9 mouse cellular contexts compared by ENCODE assay signal in the genomic region with DNA sequence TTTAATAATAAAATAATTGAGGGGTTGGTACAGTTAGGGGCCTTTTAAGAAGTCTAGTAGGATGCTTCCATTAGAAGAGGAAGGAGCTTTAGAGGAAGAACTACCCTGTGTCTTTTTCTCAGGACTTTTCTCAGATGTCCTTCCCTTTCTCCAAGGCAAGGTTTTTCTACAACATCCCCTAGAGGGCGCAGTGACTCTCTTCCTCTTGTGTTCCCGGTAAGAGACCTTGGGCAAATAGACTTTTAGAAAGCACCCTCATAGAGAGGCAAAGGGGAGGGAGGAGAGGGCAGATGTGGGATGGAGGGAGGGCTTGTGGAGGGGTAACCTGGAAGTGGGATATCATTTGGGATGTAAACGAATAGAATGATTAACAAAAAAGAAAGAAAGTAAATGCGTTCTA.
A peak's percentile ranks its signal among the peaks of the same experiment; 100 is the strongest.
DNase-seq lines count a peak whose midpoint lies in the region; ATAC-seq and TF ChIP-seq lines count a peak whose summit lies in the region.
"Had no signal": no experiment of that assay in that cellular context is flagged by ENCODE, and none has a peak within 500 bp of the region (broad histone marks: within the 10 kb centered on the region; RNA-seq: fewer than 3 reads in every experiment).

No protein-coding gene starts in this region.

- peak; percentile 64 for TF ChIP-seq CTCF in heart, adult 2 months (IDR thresholded peaks at IDR 0.05)
- peak; percentile 23 for TF ChIP-seq CTCF in ES-Bruce4 (IDR thresholded peaks at IDR 0.05; ENCODE audit: low read depth, low read length)

- no peak overlapping the region for H3K9ac ChIP-seq in heart, adult 2 months (ENCODE audit: low read depth, low read length)
- no peak overlapping the region for H3K9ac ChIP-seq in heart, embryonic 11.5 days (ENCODE audit: low read depth, low read length)
- H3K9ac ChIP-seq in ES-Bruce4 (ENCODE audit: low read depth, poor library complexity, severe bottlenecking) = no peak overlapping the region
- no peak overlapping the region for H3K9ac ChIP-seq in heart, embryonic 16.5 days (ENCODE audit: low read length)
- H3K9ac ChIP-seq: stomach, embryonic 15.5 days had no signal

- no peak overlapping the region for H3K4me2 ChIP-seq in heart, embryonic 11.5 days
- peak overlapping the region; percentile 13; the same call in 1 of the 2 replicates for H3K4me2 ChIP-seq in heart, embryonic 16.5 days (ENCODE audit: low read depth, low read length)
- H3K4me2 ChIP-seq: stomach, embryonic 15.5 days had no signal

- H3K4me1 ChIP-seq in heart, adult 2 months (ENCODE audit: control insufficient read depth, insufficient read depth, low read length) = no peaks in the 10 kb centered on the region
- peaks cover 3% of the 10 kb centered on the region for H3K4me1 ChIP-seq in heart, embryonic 11.5 days (ENCODE audit: control insufficient read depth, insufficient read depth, low read length)
- H3K4me1 ChIP-seq in ES-Bruce4 (ENCODE audit: control insufficient read depth, insufficient read depth, low read length) = no peaks in the 10 kb centered on the region
- 0 out of 2 replicates have a peak, but pooled peaks cover 3% of the 10 kb centered on the region for H3K4me1 ChIP-seq in heart, embryonic 16.5 days (ENCODE audit: control insufficient read depth, insufficient read depth, low read length)
- H3K4me1 ChIP-seq: stomach, embryonic 15.5 days had no signal

- H3K9me3 ChIP-seq in heart, embryonic 11.5 days (replicated peaks; ENCODE audit: control insufficient read depth, low read length) = no peaks in the 10 kb centered on the region
- no peaks in the 10 kb centered on the region for H3K9me3 ChIP-seq in ES-Bruce4 (replicated peaks; ENCODE audit: control insufficient read depth, insufficient read depth, low read length, poor library complexity, severe bottlenecking)
- H3K9me3 ChIP-seq in heart, embryonic 16.5 days (replicated peaks; ENCODE audit: control insufficient read depth, low read length) = no peaks in the 10 kb centered on the region
- H3K9me3 ChIP-seq: stomach, embryonic 15.5 days had no signal

- no peaks in the 10 kb centered on the region for H3K36me3 ChIP-seq in heart, adult 2 months (ENCODE audit: control insufficient read depth, insufficient read depth, low read length)
- no peaks in the 10 kb centered on the region for H3K36me3 ChIP-seq in heart, embryonic 11.5 days (ENCODE audit: control insufficient read depth, insufficient read depth, low read length)
- no peaks in the 10 kb centered on the region for H3K36me3 ChIP-seq in ES-Bruce4 (ENCODE audit: control insufficient read depth, insufficient read depth, low read length, poor library complexity, severe bottlenecking)
- H3K36me3 ChIP-seq in heart, embryonic 16.5 days (ENCODE audit: control insufficient read depth, insufficient read depth) = no peaks in the 10 kb centered on the region
- H3K36me3 ChIP-seq: stomach, embryonic 15.5 days had no signal

- no peak for ATAC-seq in heart, embryonic 11.5 days (replicated peaks; ENCODE audit: insufficient number of reproducible peaks, low FRiP score, low TSS enrichment)
- ATAC-seq in heart, embryonic 16.5 days (replicated peaks; ENCODE audit: extremely low read depth, insufficient read depth, low FRiP score) = no peak
- no peak for ATAC-seq in erythroid progenitor cell, adult 5-6 weeks (replicated peaks; ENCODE audit: low FRiP score, poor library complexity, severe bottlenecking)

- no peaks in the 10 kb centered on the region for H3K27me3 ChIP-seq in heart, adult 2 months (ENCODE audit: control insufficient read depth, insufficient read depth, low read length)
- no peaks in the 10 kb centered on the region for H3K27me3 ChIP-seq in heart, embryonic 11.5 days (ENCODE audit: control insufficient read depth, insufficient read depth, low read length)
- H3K27me3 ChIP-seq in ES-Bruce4 (ENCODE audit: control insufficient read depth, insufficient read depth, low read length, poor library complexity, severe bottlenecking) = no peaks in the 10 kb centered on the region
- no peaks in the 10 kb centered on the region for H3K27me3 ChIP-seq in heart, embryonic 16.5 days (ENCODE audit: control insufficient read depth, insufficient read depth, low read length)
- H3K27me3 ChIP-seq: stomach, embryonic 15.5 days had no signal

- no peak overlapping the region for H3K4me3 ChIP-seq in heart, adult 2 months
- no peak overlapping the region for H3K4me3 ChIP-seq in heart, embryonic 11.5 days (ENCODE audit: low read depth, low read length)
- no peak overlapping the region for H3K4me3 ChIP-seq in ES-Bruce4 (ENCODE audit: low read depth, low read length)
- no peak overlapping the region for H3K4me3 ChIP-seq in heart, embryonic 16.5 days (ENCODE audit: low read length)
- H3K4me3 ChIP-seq: stomach, embryonic 15.5 days had no signal

- WGBS in heart, adult 2 months = 30% methylated on average over 4 of the region's 4 CpGs
- WGBS in heart, embryonic 11.5 days (ENCODE audit: insufficient replicate concordance) = 26% methylated on average over 4 of the region's 4 CpGs
- WGBS in heart, embryonic 16.5 days = 33% methylated on average over 4 of the region's 4 CpGs

- intact Hi-C loops in heart, adult 2 months (cut with DNase I) = no loop called here

- TF ChIP-seq EP300 in heart, adult 2 months (IDR thresholded peaks at IDR 0.05; ENCODE audit: insufficient read depth, low read depth, low read length) = no peak
- no peak for TF ChIP-seq EP300 in ES-Bruce4 (IDR thresholded peaks at IDR 0.05; ENCODE audit: insufficient read depth, low read depth, low read length)

- TF ChIP-seq POLR2A in heart, adult 2 months (IDR thresholded peaks at IDR 0.05; ENCODE audit: insufficient read depth, low read depth, low read length) = no peak
- TF ChIP-seq POLR2A in ES-Bruce4 (IDR thresholded peaks at IDR 0.05; ENCODE audit: insufficient read depth, low read length) = no peak

- DNase-seq in heart, adult 2 months = peak in 1 of 2 experiments; percentile 5
- DNase-seq in cerebellum, adult 18-20 months = peak; percentile 26 to 33
- peak; percentile 67 to 71 for DNase-seq in left cerebral cortex, adult 18-20 months (ENCODE audit: low spot score in 2 of 2)
- DNase-seq in retina, adult 2 months (ENCODE audit: low read depth, low spot score) = peak; percentile 25

- no peaks in the 10 kb centered on the region for H3K79me2 ChIP-seq in heart, adult 2 months (replicated peaks; ENCODE audit: control insufficient read depth, insufficient read depth, low read length)

- H3K27ac ChIP-seq in heart, adult 2 months = no peak overlapping the region
- no peak overlapping the region for H3K27ac ChIP-seq in heart, embryonic 11.5 days (ENCODE audit: low read depth, low read length)
- H3K27ac ChIP-seq in ES-Bruce4 (ENCODE audit: insufficient read depth, low read length) = no peak overlapping the region
- no peak overlapping the region for H3K27ac ChIP-seq in heart, embryonic 16.5 days (ENCODE audit: low read length)
- H3K27ac ChIP-seq: stomach, embryonic 15.5 days had no signal
